Mouse (Mus musculus) lung, postnatal 4 days (tissue): ENCODE measurements around the gene Usp47.

Experiments used
- DNase-seq, 2 experiments: peaks; one replicate each; pipeline ENCODE4 v3.0.0; 2021

The Usp47 gene

GRCm38 (mm10) chr7:112125625-112126260 lies 102.4 kb downstream of the Usp47 start:
- no peak for DNase-seq

GRCm38 (mm10) chr7:112127085-112127637 lies 103.9 kb downstream of the Usp47 start:
- DNase-seq = no peak

- DNase-seq = no peak
These were observed 104.7 kb downstream of the Usp47 start for GRCm38 (mm10) chr7:112127954-112128353.

GRCm38 (mm10) chr7:112128810-112129209 lies 105.5 kb downstream of the Usp47 start:
- DNase-seq = no peak

- peak in 1 of 2 experiments; percentile 54 for DNase-seq
These were observed 106.5 kb downstream of the Usp47 start for GRCm38 (mm10) chr7:112129851-112130250.

GRCm38 (mm10) chr7:112130660-112131059 lies 107.4 kb downstream of the Usp47 start:
- DNase-seq = no peak

- DNase-seq = no peak
These were observed 108.7 kb downstream of the Usp47 start for GRCm38 (mm10) chr7:112132005-112132404.

- no peak for DNase-seq
These were observed 110.0 kb downstream of the Usp47 start for GRCm38 (mm10) chr7:112133277-112133676.

- DNase-seq = no peak
These were observed 111.9 kb downstream of the Usp47 start for GRCm38 (mm10) chr7:112135161-112135560.

GRCm38 (mm10) chr7:112136537-112136936 lies 113.2 kb downstream of the Usp47 start:
- DNase-seq = no peak

- no peak for DNase-seq
These were observed 114.8 kb downstream of the Usp47 start for GRCm38 (mm10) chr7:112138168-112138508.

- DNase-seq = peak; percentile 40 to 79
These were observed 115.5 kb downstream of the Usp47 start for GRCm38 (mm10) chr7:112138509-112139405.

- DNase-seq = no peak
These were observed 117.4 kb downstream of the Usp47 start for GRCm38 (mm10) chr7:112140725-112141124.

- no peak for DNase-seq
These were observed 119.3 kb downstream of the Usp47 start for GRCm38 (mm10) chr7:112142616-112143015.

GRCm38 (mm10) chr7:112143090-112143500 lies 119.8 kb downstream of the Usp47 start:
- no peak for DNase-seq

- DNase-seq = no peak
These were observed 120.7 kb downstream of the Usp47 start for GRCm38 (mm10) chr7:112143978-112144377.

- DNase-seq = no peak
These were observed 121.4 kb downstream of the Usp47 start for GRCm38 (mm10) chr7:112144646-112145179.

- DNase-seq = no peak
These were observed 124.7 kb downstream of the Usp47 start for GRCm38 (mm10) chr7:112147979-112148378.

GRCm38 (mm10) chr7:112149113-112149512 lies 125.8 kb downstream of the Usp47 start:
- no peak for DNase-seq

- DNase-seq = no peak
These were observed 131.1 kb downstream of the Usp47 start for GRCm38 (mm10) chr7:112154445-112154844.

- peak; percentile 20 to 45 for DNase-seq
These were observed 131.9 kb downstream of the Usp47 start for GRCm38 (mm10) chr7:112155194-112155593.

- peak in 1 of 2 experiments; percentile 34 for DNase-seq
These were observed 134.4 kb downstream of the Usp47 start for GRCm38 (mm10) chr7:112157584-112158315.

- peak; percentile 51 to 75 for DNase-seq
These were observed 135.0 kb downstream of the Usp47 start for GRCm38 (mm10) chr7:112158316-112158741.
